Mouse (Mus musculus) spleen, postnatal 14 days (tissue): ENCODE data around the gene Abhd13.

Experiments
- DNase-seq, 2 experiments: peaks; one replicate each; pipeline ENCODE4 v3.0.0; 2021 to 2022; ENCODE audit warnings: low spot score in 2 of 2

Gene Abhd13

GRCm38 (mm10) chr8:10016252-10016651 is 38.7 kb downstream of the Abhd13 start:
- DNase-seq = no peak

GRCm38 (mm10) chr8:10017231-10017630 is 39.7 kb downstream of the Abhd13 start:
- no peak for DNase-seq

DNA sequence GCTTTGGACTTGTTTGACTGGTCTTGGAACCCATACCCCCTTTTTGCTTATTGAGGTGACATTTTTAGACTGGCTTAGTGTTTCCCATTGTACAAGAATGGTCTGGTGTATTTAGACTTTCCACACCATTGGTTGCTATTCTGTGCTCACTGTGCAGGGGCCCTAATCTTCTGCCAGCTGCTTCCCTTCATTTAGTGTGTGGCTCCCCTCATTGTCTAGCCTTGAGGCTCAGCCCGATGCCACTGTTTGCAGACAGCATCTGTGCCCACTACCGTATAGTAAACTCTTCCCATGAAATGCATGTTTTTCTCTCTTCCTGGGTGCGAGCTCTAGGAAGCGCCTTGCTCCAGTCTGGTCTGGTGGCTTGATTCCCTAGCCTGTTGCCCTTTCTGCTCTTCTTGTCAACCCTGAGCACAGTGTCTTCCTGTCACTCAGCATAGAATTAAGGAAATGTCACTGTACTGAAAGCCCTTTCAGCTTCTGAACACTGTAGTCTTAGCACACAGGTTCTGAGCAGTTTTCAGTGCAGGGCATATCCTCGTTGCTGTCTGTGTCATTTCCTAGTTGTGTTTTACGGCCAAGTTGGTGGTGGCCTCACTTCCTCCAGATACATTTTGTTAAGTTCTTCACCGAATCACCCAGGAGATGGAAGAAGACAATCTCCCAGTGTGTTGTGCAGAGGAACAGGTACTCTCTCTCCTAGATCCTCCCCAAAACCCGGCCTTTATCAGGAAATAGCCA is 53.0 kb downstream of the Abhd13 start:
- DNase-seq = no peak

DNA sequence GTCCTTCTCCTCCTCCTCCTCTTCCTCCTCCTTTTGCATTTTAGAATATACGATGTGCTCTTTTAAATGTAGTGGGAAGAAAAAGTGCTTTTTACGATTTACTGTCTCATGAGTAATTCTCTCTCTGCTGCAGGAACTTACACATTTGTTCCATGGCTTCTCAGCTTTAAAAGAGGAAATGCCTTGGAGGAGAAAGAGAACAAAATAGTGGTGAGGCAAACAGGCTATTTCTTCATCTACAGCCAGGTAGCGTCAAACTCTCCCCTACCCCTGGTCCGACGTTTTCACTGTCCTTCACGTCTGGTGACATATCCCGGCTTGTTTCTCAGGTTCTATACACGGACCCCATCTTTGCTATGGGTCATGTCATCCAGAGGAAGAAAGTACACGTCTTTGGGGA is 53.7 kb downstream of the Abhd13 start:
- DNase-seq = no peak

DNA sequence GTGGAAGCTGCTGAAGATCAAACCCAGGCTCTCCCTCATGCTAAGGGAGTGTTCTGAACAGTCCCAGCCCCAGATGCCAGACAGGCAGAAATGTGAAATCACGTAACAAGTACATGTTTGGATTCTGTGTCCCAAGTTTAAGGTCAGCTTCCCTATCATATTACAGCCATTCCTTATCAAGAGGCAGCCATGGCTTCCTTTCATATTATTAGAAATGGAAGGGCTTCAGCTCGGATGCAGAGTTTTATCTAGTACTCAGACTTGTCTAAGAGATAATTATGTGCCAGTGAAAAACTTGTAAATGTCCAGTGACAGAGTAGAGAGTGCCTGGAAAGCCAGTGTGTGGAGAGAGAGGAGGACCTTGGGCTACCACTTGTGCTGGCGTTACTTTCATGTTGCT is 63.4 kb downstream of the Abhd13 start:
- no peak for DNase-seq
